Mouse (Mus musculus) ES-Bruce4 (cell line): ENCODE results near the gene Gpr132.

ENCODE experiments used
- CTCF ChIP-seq: IDR thresholded peaks from one replicate; pipeline ENCODE4 v1.8.1; 2011; ENCODE audit warnings: low read depth, low read length
- EP300 ChIP-seq: IDR thresholded peaks from 2 replicates; pipeline ENCODE4 v1.6.1; 2011; ENCODE audit warnings: low read depth, low read length; ENCODE audit not compliant: insufficient read depth
- POLR2A ChIP-seq: IDR thresholded peaks from one replicate; pipeline ENCODE4 v1.8.1; 2011; ENCODE audit warnings: low read length; ENCODE audit not compliant: insufficient read depth

- TF ChIP-seq POLR2A (no peak), EP300 (no peak), CTCF (no peak)
Observed at GRCm38 (mm10) chr12:112854610-112855333, 13.3 kb downstream of the Gpr132 start.
